Mouse (Mus musculus) hindbrain, postnatal 0 days (tissue): ENCODE data around the gene Cbx4. TPM values are rescaled to one million over a fixed set of nuclear protein-coding genes. Genes with fewer than 3 reads are reported as not detected.
"Not testable (repeated sequence)": the region's sequence is repeated elsewhere in the genome, so short reads cannot be mapped to it uniquely, and the experiment has no call there.

Source experiments
- ATAC-seq: fragments of 200-750 bp; cut with Nextera tagmentation; 2 replicates; pipeline ENCODE4 v1.8.0; 2017; ENCODE audit warnings: mild to moderate bottlenecking, moderate TSS enrichment, moderate library complexity
- DNase-seq: peaks from one replicate; pipeline ENCODE4 v3.0.0-alpha.2; 2015; ENCODE audit warnings: low spot score
- H3K27ac ChIP-seq: fragments of 300-500 bp; sonication (generic); 2 replicates; pipeline ENCODE4 v1.5.1; 2014; ENCODE audit warnings: mild to moderate bottlenecking
- H3K27me3 ChIP-seq: fragments of 300-500 bp; sonication (generic); 2 replicates; pipeline ENCODE4 v1.6.1; 2014; ENCODE audit warnings: low read length, mixed read lengths; ENCODE audit not compliant: insufficient read depth
- H3K36me3 ChIP-seq: fragments of 300-500 bp; sonication (generic); 2 replicates; pipeline ENCODE4 v1.6.1; 2014; ENCODE audit warnings: low read length, mixed read lengths; ENCODE audit not compliant: insufficient read depth
- H3K4me1 ChIP-seq: fragments of 300-500 bp; sonication (generic); 2 replicates; pipeline ENCODE4 v1.6.1; 2014; ENCODE audit warnings: antibody characterized with exemption, low read length, mixed read lengths; ENCODE audit not compliant: insufficient read depth
- H3K4me2 ChIP-seq: fragments of 300-500 bp; sonication (generic); 2 replicates; pipeline ENCODE4 v1.6.1; 2014; ENCODE audit warnings: low read depth, mild to moderate bottlenecking, low read length, moderate library complexity, mixed read lengths
- H3K4me3 ChIP-seq: fragments of 300-500 bp; sonication (generic); 2 replicates; pipeline ENCODE4 v1.5.1; 2014; ENCODE audit warnings: low read length
- H3K9ac ChIP-seq: fragments of 300-500 bp; sonication (generic); replicated peaks from 2 replicates; pipeline ENCODE4 v1.6.1; 2014; ENCODE audit warnings: mild to moderate bottlenecking, low read length, moderate library complexity, mixed read lengths
- H3K9me3 ChIP-seq: fragments of 300-500 bp; sonication (generic); 2 replicates; pipeline ENCODE4 v1.6.1; 2016; ENCODE audit warnings: low read length, mixed read lengths
- CTCF ChIP-seq: IDR thresholded peaks from 2 replicates; pipeline ENCODE4 v1.5.1; 2016; ENCODE audit warnings: antibody characterized with exemption, control low read depth, low read depth
- WGBS: fragments of 180-500 bp; shearing (Covaris S2); extraction: QIAGEN DNeasy Blood & Tissue Kit; methylation state at CpG from one replicate; pipeline ENCODE4 v1.1.7; 2014; 5-methylcytosine and 5-hydroxymethylcytosine counted together
- polyA plus RNA-seq: library from polyadenylated mRNA; unstranded; fragments of >200 nt; fragmentation: Nextera tagmentation; extraction: Ambion mirVana; gene quantifications from 2 replicates; pipeline ENCODE4 v1.2.1, GENCODE M21; 2015
- total RNA-seq: library from RNA; depleted of rRNA; stranded (reverse); fragments of >200 nt; gene quantifications from 2 replicates; pipeline ENCODE4 v1.2.3, GENCODE M21; 2014

The Cbx4 gene
- total and polyA plus RNA-seq, 2 experiments from 2014 or later: 23.7 to 33.6 TPM

DNA sequence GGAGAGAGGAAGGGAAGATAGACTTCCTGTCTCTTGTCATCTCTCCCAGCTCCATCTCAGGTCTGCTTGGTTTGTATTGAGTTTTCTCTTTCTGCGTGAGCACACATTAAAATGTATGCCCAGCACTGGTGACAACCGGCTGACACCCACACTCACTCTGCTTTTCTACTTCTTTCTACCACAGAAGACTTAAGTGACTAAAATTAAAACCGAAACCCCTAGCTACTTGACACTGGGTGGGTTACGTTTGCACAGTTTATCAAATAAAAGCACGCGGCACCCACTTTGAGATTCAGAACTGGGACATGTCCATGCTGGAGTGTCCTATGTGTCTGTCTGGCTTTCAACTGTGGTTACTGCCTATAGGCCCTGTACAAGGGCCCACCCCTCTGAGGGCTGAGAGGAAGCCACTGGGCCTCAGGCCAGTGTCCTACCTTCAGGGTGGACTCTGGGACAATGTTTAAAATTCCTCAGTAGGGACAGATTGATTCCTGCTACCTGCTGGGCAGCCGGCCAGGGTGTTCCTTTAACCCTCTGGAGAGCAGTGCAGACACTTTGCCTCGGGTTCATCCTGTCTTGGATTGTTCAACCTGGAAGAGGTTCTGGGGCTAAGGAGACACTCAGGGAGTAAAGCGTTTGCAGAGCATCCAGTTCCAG lies 23.5 kb upstream of the Cbx4 start:
- Histone ChIP-seq H3K4me1 (no peaks in the 10 kb centered on the region; the same call in 1 of the 2 replicates), H3K27me3 (no peaks in the 10 kb centered on the region), H3K9ac (no peak overlapping the region), H3K36me3 (no peaks in the 10 kb centered on the region), H3K9me3 (no peaks in the 10 kb centered on the region), H3K4me2 (no peak overlapping the region), H3K27ac (no peak overlapping the region), H3K4me3 (no peak overlapping the region)
- ATAC-seq: no peak
- TF ChIP-seq CTCF: no peak
- WGBS: 78% methylated on average over 9 of the region's 9 CpGs
- DNase-seq: no peak

DNA sequence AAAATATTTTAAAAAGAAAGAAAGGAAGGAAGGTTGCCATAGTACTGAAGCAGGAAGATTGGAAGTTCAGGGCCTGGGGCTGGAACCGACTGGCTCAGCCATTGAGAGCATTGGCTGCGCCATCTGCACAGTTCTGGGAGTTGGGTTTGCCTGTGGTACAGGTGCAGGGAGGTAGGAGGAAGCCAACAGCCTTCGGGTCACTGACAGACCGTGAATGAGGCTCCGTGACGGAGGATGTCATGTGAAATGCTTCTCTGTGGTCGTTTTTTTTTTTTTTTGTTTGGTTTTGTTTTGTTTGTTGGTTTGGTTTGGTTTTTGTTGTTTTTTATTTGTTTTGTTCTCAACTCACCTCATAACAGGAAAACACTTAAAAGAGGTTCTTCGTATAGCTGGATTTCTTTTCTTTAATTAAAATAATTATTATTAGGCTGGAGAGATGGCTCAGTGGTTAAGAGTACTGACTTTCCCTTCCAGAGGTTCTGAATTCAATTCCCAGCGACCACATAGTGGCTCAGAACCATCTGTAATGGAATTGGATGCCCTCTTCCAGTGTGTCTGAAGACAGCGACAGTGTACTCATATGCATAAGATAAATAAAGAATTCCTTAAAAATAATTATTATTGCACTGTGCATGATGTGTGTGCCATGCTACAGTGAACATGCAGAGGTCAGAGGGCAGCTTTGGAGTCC lies 22.7 kb upstream of the Cbx4 start:
- DNase-seq: no peak
- TF ChIP-seq CTCF: no peak
- H3K4me1 ChIP-seq: no peaks in the 10 kb centered on the region; the same call in 1 of the 2 replicates
- H3K4me2 ChIP-seq: no peak overlapping the region
- no peak overlapping the region for H3K9ac ChIP-seq
- no peaks in the 10 kb centered on the region for H3K27me3 ChIP-seq
- no peaks in the 10 kb centered on the region for H3K36me3 ChIP-seq
- no peak overlapping the region for H3K4me3 ChIP-seq
- no peak for ATAC-seq
- H3K9me3 ChIP-seq: no peaks in the 10 kb centered on the region
- 70% methylated on average over 10 of the region's 10 CpGs for WGBS
- H3K27ac ChIP-seq: no peak overlapping the region

DNA sequence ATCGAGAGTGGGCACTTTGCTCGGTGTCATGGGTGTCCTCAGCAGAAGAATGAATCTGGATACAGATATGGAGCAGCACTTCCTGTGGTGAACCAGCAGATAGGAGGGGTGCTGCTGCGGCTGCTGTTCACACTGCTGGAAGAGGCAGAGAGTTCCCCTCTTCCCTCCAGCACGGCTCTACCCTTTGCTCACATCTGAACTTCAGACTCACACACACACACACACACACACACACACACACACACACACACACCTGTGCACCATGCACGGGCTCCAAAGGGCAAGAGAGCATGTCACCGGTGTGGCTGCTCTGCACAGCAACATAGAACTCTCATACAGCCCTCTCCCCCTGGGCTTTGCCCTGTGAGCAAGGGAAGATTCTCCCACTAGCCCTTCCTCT lies 20.3 kb upstream of the Cbx4 start:
- DNase-seq: no peak
- Histone ChIP-seq H3K9ac (no peak overlapping the region), H3K27ac (0 out of 2 replicates have a peak overlapping the region, but pooled peaks have one; percentile 15), H3K9me3 (no peaks in the 10 kb centered on the region), H3K4me2 (no peak overlapping the region), H3K36me3 (no peaks in the 10 kb centered on the region), H3K4me1 (no peaks in the 10 kb centered on the region; the same call in 1 of the 2 replicates), H3K4me3 (no peak overlapping the region), H3K27me3 (no peaks in the 10 kb centered on the region)
- TF ChIP-seq CTCF: no peak
- WGBS: 48% methylated on average over 6 of the region's 6 CpGs
- 0 out of 2 replicates have a peak, but pooled peaks have one; percentile 43 for ATAC-seq

DNA sequence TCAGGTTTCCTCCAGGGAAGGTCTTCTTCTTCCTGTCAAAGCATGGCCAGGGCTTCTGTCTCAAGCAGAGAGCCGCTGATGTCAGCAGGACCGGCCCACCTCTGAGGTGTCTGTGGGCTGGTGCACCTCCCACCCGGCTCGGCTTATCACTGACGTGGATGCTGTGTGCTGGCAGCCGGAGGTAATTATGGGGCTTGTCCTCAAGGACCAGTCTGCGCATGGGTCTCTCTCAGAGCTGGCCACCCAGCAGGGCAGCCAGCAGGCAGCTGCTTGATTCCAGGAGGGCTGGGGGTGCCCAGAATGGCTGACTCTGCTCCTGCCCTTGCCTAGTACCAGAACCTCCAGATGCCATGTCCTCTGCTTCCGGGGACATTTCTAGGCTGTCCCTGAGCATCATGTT lies 19.7 kb upstream of the Cbx4 start:
- H3K9ac ChIP-seq: no peak overlapping the region
- no peak overlapping the region for H3K4me3 ChIP-seq
- no peaks in the 10 kb centered on the region for H3K36me3 ChIP-seq
- H3K27ac ChIP-seq: 0 out of 2 replicates have a peak overlapping the region, but pooled peaks have one; percentile 15
- WGBS: 55% methylated on average over 8 of the region's 8 CpGs
- H3K9me3 ChIP-seq: no peaks in the 10 kb centered on the region
- DNase-seq (no peak), ATAC-seq (peak; percentile 12; the same call in 1 of the 2 replicates)
- TF ChIP-seq CTCF: no peak
- H3K4me2 ChIP-seq: no peak overlapping the region
- H3K27me3 ChIP-seq: no peaks in the 10 kb centered on the region
- no peaks in the 10 kb centered on the region; the same call in 1 of the 2 replicates for H3K4me1 ChIP-seq

DNA sequence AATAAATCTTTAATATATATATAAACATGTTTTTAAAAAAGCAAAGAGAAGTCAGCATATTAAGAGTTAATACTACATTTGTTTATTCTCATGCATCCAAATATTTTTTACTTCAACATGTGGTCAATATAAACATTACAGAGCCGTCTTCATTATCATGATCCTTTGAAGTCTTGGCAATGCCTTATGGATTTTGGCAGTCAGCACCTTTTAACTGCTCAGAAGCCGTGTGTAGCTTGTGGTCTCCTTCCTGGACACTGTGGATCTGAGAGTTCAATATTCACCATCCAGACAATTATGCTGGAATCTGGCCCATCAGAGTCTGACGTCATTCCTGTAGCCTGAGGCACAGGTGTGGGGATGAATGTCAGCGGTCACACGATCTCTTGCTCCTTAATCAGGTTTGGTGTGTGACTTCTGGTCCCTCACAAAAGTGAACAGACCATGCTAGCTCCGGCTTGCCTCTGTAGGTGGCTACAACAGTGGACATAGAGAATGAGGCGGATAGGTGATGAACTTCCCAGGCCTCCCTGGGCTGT lies 19.1 kb upstream of the Cbx4 start:
- no peaks in the 10 kb centered on the region for H3K27me3 ChIP-seq
- no peak for TF ChIP-seq CTCF
- DNase-seq: no peak
- no peak overlapping the region for H3K27ac ChIP-seq
- ATAC-seq: no peak
- H3K9ac ChIP-seq: no peak overlapping the region
- H3K9me3 ChIP-seq: no peaks in the 10 kb centered on the region
- H3K4me1 ChIP-seq: no peaks in the 10 kb centered on the region; the same call in 1 of the 2 replicates
- WGBS: 67% methylated on average over 7 of the region's 7 CpGs
- no peak overlapping the region for H3K4me3 ChIP-seq
- no peak overlapping the region for H3K4me2 ChIP-seq
- no peaks in the 10 kb centered on the region for H3K36me3 ChIP-seq

DNA sequence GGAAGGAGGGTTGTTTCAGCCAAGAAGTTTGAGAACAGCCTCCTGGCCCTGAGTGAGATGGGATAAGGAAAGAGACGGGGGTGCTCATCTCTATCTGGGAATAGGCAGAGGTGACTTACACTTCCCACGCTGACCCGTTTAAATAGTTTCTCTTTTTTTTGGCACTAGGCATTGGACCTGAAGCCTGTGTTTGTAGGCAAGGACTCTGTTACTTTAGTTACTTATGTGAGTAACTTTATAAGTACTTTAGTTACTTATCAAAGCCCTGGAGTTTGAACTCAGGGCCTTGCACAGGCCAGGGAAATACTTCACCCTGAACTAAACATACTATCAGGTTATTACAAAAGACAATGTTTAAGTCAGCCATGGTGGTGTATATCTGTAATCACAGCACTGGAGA lies 18.0 kb upstream of the Cbx4 start:
- Histone ChIP-seq H3K27me3 (no peaks in the 10 kb centered on the region), H3K27ac (no peak overlapping the region), H3K4me2 (no peak overlapping the region), H3K4me3 (no peak overlapping the region), H3K9ac (no peak overlapping the region), H3K4me1 (no peaks in the 10 kb centered on the region; the same call in 1 of the 2 replicates), H3K36me3 (no peaks in the 10 kb centered on the region), H3K9me3 (no peaks in the 10 kb centered on the region)
- TF ChIP-seq CTCF: no peak
- DNase-seq: no peak
- no peak for ATAC-seq
- WGBS: 83% methylated on average over 3 of the region's 3 CpGs

DNA sequence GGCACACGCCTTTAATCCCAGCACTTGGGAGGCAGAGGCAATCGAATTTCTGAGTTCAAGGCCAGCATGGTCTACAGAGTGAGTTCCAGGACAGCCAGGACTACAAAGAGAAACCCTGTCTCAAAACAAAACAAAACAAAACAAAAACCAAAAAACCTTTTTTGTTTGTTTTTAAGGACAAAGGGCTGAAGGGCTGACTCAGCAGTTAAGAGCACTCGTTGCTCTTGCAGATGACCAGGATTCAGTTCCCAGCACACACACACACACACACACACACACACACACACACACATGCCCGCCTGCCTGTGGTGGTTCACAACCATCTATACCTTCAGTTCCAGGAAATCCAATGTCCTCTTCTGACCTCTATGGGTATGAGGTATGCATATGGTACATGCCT lies 14.3 kb upstream of the Cbx4 start:
- DNase-seq, H3K9me3 ChIP-seq, H3K4me1 ChIP-seq, H3K27me3 ChIP-seq, H3K4me2 ChIP-seq, H3K4me3 ChIP-seq, H3K9ac ChIP-seq, H3K36me3 ChIP-seq, ATAC-seq, H3K27ac ChIP-seq: not testable (repeated sequence)
- 69% methylated on average over 4 of the region's 4 CpGs for WGBS
